Mouse (Mus musculus): ENCODE results near the gene Ahcyl1. TPM values are rescaled to one million over a fixed set of nuclear protein-coding genes. Genes with fewer than 3 reads are reported as not detected.

Ahcyl1 gene
- polyA plus RNA-seq, 1 experiment from 2014 or later: 131 TPM

GRCm38 (mm10) chr3:107628551-107628950 lies 67.8 kb downstream of the Ahcyl1 start:
- H3K36me3 ChIP-seq (replicated peaks; ENCODE audit: control insufficient read depth, insufficient read depth): peaks cover 60% of the 10 kb centered on the region
- H3K27me3 ChIP-seq (ENCODE audit: control insufficient read depth, insufficient read depth, low read length): no peaks in the 10 kb centered on the region
- H3K4me3 ChIP-seq (replicated peaks; ENCODE audit: low read length): no peak overlapping the region
- H3K27ac ChIP-seq: no peak overlapping the region
- H3K4me1 ChIP-seq (replicated peaks; ENCODE audit: control insufficient read depth, insufficient read depth, low read length): peaks cover 19% of the 10 kb centered on the region
- no peak for ATAC-seq (ENCODE audit: low FRiP score)
- no peaks in the 10 kb centered on the region for H3K9me3 ChIP-seq (ENCODE audit: control insufficient read depth, low read length)
- no peak overlapping the region for H3K4me2 ChIP-seq (replicated peaks)
- H3K9ac ChIP-seq: no peak overlapping the region
- DNase-seq (ENCODE audit: low spot score): no peak
- WGBS: 99% methylated on average over 2 of the region's 2 CpGs

GRCm38 (mm10) chr3:107627641-107628040 lies 68.7 kb downstream of the Ahcyl1 start:
- Histone ChIP-seq H3K4me3 (replicated peaks; ENCODE audit: low read length) (no peak overlapping the region), H3K27ac (no peak overlapping the region), H3K27me3 (ENCODE audit: control insufficient read depth, insufficient read depth, low read length) (no peaks in the 10 kb centered on the region), H3K4me1 (replicated peaks; ENCODE audit: control insufficient read depth, insufficient read depth, low read length) (peaks cover 19% of the 10 kb centered on the region), H3K36me3 (replicated peaks; ENCODE audit: control insufficient read depth, insufficient read depth) (peaks cover 69% of the 10 kb centered on the region), H3K9me3 (ENCODE audit: control insufficient read depth, low read length) (no peaks in the 10 kb centered on the region), H3K9ac (no peak overlapping the region), H3K4me2 (replicated peaks) (no peak overlapping the region)
- ATAC-seq (ENCODE audit: low FRiP score) (no peak), DNase-seq (ENCODE audit: low spot score) (no peak)
- WGBS: 86% methylated on average over 7 of the region's 7 CpGs

- H3K36me3 ChIP-seq (replicated peaks; ENCODE audit: control insufficient read depth, insufficient read depth): peaks cover 78% of the 10 kb centered on the region
These were observed 69.6 kb downstream of the Ahcyl1 start for GRCm38 (mm10) chr3:107626751-107627150.

DNA sequence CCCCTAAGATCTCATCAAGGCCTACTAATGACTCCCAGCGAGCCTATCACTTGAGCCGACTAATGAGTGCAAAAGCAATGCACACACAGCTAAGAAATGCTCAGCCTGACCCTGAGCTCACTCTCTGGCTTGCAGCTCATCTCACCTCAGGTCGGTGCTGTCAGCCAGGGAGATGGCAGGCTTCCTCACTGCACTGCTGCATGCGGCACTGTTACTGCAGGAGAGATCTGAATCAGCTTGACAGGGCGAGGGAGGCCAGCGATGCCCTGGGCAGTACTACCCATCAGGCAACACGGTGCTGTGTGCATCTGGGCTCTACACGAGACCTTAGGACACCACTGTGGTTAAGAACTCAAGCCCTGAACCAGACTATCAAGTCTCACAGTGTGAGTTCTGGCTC lies 70.8 kb downstream of the Ahcyl1 start:
- H3K4me1 ChIP-seq (replicated peaks; ENCODE audit: control insufficient read depth, insufficient read depth, low read length): peaks cover 19% of the 10 kb centered on the region

More at GRCm38 (mm10) chr3:107626751-107627150, 69.6 kb downstream of the Ahcyl1 start:
- no peaks in the 10 kb centered on the region for H3K9me3 ChIP-seq (ENCODE audit: control insufficient read depth, low read length)
- H3K4me3 ChIP-seq (replicated peaks; ENCODE audit: low read length): no peak overlapping the region
- WGBS: 97% methylated on average over 8 of the region's 8 CpGs
- DNase-seq (ENCODE audit: low spot score) (no peak), ATAC-seq (ENCODE audit: low FRiP score) (no peak)
- peaks cover 19% of the 10 kb centered on the region for H3K4me1 ChIP-seq (replicated peaks; ENCODE audit: control insufficient read depth, insufficient read depth, low read length)
- no peak overlapping the region for H3K9ac ChIP-seq
- H3K27me3 ChIP-seq (ENCODE audit: control insufficient read depth, insufficient read depth, low read length): no peaks in the 10 kb centered on the region
- no peak overlapping the region for H3K4me2 ChIP-seq (replicated peaks)
- H3K27ac ChIP-seq: no peak overlapping the region

GRCm38 (mm10) chr3:107624424-107624823 lies 71.9 kb downstream of the Ahcyl1 start:
- Histone ChIP-seq H3K4me2 (replicated peaks) (no peak overlapping the region), H3K27me3 (ENCODE audit: control insufficient read depth, insufficient read depth, low read length) (no peaks in the 10 kb centered on the region), H3K4me1 (replicated peaks; ENCODE audit: control insufficient read depth, insufficient read depth, low read length) (peaks cover 8% of the 10 kb centered on the region; the same call in 1 of the 2 replicates), H3K9ac (no peak overlapping the region), H3K9me3 (ENCODE audit: control insufficient read depth, low read length) (no peaks in the 10 kb centered on the region), H3K4me3 (replicated peaks; ENCODE audit: low read length) (no peak overlapping the region), H3K36me3 (replicated peaks; ENCODE audit: control insufficient read depth, insufficient read depth) (peaks cover 96% of the 10 kb centered on the region), H3K27ac (no peak overlapping the region)
- WGBS: 98% methylated on average over 8 of the region's 8 CpGs
- no peak for DNase-seq (ENCODE audit: low spot score)
- ATAC-seq (ENCODE audit: low FRiP score): no peak

More for the DNA sequence above, 70.8 kb downstream of the Ahcyl1 start:
- Histone ChIP-seq H3K27me3 (ENCODE audit: control insufficient read depth, insufficient read depth, low read length) (no peaks in the 10 kb centered on the region), H3K4me2 (replicated peaks) (no peak overlapping the region), H3K9me3 (ENCODE audit: control insufficient read depth, low read length) (no peaks in the 10 kb centered on the region), H3K27ac (no peak overlapping the region), H3K9ac (no peak overlapping the region), H3K36me3 (replicated peaks; ENCODE audit: control insufficient read depth, insufficient read depth) (peaks cover 90% of the 10 kb centered on the region), H3K4me3 (replicated peaks; ENCODE audit: low read length) (no peak overlapping the region)
- no peak for DNase-seq (ENCODE audit: low spot score)
- no peak for ATAC-seq (ENCODE audit: low FRiP score)
- WGBS: 92% methylated on average over 8 of the region's 8 CpGs

- DNase-seq (ENCODE audit: low spot score): no peak
These were observed 73.8 kb downstream of the Ahcyl1 start for GRCm38 (mm10) chr3:107622537-107622936.

DNA sequence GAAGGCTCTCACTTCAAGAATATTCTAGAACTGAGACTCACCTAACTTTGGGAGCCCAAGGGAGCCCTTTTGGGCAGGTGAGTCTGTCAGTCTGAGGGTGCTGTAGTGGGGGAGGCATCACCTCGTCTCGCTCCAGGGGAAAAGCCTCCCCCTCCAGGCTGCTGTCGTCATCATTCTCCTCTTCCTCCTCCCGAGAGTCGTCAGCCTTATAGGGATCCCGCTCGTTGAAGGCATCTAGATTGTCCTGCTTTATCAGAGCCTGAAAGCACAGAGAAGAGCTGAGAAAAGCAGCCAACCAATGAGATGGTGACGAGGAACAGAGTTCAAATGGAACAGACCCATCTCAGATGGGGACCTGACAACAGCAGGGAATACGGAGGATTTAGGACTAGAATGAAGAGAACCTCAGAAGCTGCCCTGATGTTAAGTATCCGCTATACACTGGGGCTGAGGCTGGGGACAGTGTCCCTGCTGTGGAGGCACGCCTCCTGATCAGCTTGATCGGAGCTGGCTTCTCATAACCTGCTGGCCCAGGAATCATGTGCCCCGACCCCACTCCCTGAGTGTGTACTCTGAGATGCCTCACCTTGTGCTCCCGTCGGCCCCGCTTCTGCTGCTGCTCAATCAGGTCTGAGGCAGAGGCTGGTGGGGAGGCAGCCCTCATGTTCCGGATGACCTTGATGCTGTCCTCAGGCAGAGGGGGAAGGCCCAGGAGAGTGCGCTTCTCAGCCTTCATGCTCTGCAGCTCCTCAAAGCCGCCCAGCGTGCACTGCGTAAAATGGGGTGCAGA lies 74.9 kb downstream of the Ahcyl1 start:
- Histone ChIP-seq H3K4me1 (replicated peaks; ENCODE audit: control insufficient read depth, insufficient read depth, low read length) (no peaks in the 10 kb centered on the region), H3K9ac (no peak overlapping the region), H3K4me2 (replicated peaks) (no peak overlapping the region), H3K27ac (no peak overlapping the region), H3K27me3 (ENCODE audit: control insufficient read depth, insufficient read depth, low read length) (no peaks in the 10 kb centered on the region), H3K9me3 (ENCODE audit: control insufficient read depth, low read length) (no peaks in the 10 kb centered on the region), H3K4me3 (replicated peaks; ENCODE audit: low read length) (no peak overlapping the region), H3K36me3 (replicated peaks; ENCODE audit: control insufficient read depth, insufficient read depth) (peaks cover 98% of the 10 kb centered on the region)
- DNase-seq (ENCODE audit: low spot score) (no peak), ATAC-seq (ENCODE audit: low FRiP score) (no peak)
- 93% methylated on average over 21 of the region's 21 CpGs for WGBS

More at GRCm38 (mm10) chr3:107622537-107622936, 73.8 kb downstream of the Ahcyl1 start:
- WGBS: 97% methylated on average over 7 of the region's 7 CpGs
- Histone ChIP-seq H3K27me3 (ENCODE audit: control insufficient read depth, insufficient read depth, low read length) (no peaks in the 10 kb centered on the region), H3K4me1 (replicated peaks; ENCODE audit: control insufficient read depth, insufficient read depth, low read length) (no peaks in the 10 kb centered on the region), H3K27ac (no peak overlapping the region), H3K4me3 (replicated peaks; ENCODE audit: low read length) (no peak overlapping the region), H3K9me3 (ENCODE audit: control insufficient read depth, low read length) (no peaks in the 10 kb centered on the region), H3K36me3 (replicated peaks; ENCODE audit: control insufficient read depth, insufficient read depth) (peaks cover 98% of the 10 kb centered on the region), H3K4me2 (replicated peaks) (no peak overlapping the region), H3K9ac (no peak overlapping the region)
- no peak for ATAC-seq (ENCODE audit: low FRiP score)

DNA sequence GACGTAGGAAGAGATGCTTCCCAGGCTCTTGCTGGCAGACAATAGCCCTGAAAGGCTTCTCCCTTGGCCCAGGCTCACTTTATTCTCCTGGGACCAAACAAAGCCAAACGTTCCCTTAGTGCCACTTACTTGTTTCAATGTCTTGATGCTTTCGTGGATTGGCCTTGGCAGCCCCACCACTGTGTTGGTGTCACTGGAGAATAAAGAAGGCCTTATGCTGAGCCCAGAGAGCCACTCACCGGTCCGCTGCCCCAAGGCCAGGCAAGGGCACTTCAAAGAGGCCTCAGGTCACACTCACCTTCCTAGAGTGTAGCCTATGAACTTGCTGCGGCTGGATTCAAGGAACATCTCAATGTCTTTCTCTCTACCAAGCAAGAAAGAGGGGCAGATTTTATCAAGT lies 76.4 kb downstream of the Ahcyl1 start:
- no peak overlapping the region for H3K9ac ChIP-seq
- H3K27ac ChIP-seq: no peak overlapping the region
- H3K4me1 ChIP-seq (replicated peaks; ENCODE audit: control insufficient read depth, insufficient read depth, low read length): no peaks in the 10 kb centered on the region
- H3K36me3 ChIP-seq (replicated peaks; ENCODE audit: control insufficient read depth, insufficient read depth): peaks cover 98% of the 10 kb centered on the region
- no peaks in the 10 kb centered on the region for H3K27me3 ChIP-seq (ENCODE audit: control insufficient read depth, insufficient read depth, low read length)
- DNase-seq (ENCODE audit: low spot score) (no peak), ATAC-seq (ENCODE audit: low FRiP score) (no peak)
- H3K4me3 ChIP-seq (replicated peaks; ENCODE audit: low read length): no peak overlapping the region
- WGBS: 91% methylated on average over 6 of the region's 6 CpGs
- no peaks in the 10 kb centered on the region for H3K9me3 ChIP-seq (ENCODE audit: control insufficient read depth, low read length)
- H3K4me2 ChIP-seq (replicated peaks): no peak overlapping the region

- WGBS: 98% methylated on average over 3 of the region's 3 CpGs
- no peaks in the 10 kb centered on the region for H3K27me3 ChIP-seq (ENCODE audit: control insufficient read depth, insufficient read depth, low read length)
These were observed 78.6 kb downstream of the Ahcyl1 start for GRCm38 (mm10) chr3:107617800-107618199.

More at GRCm38 (mm10) chr3:107617800-107618199, 78.6 kb downstream of the Ahcyl1 start:
- DNase-seq (ENCODE audit: low spot score): no peak
- Histone ChIP-seq H3K4me1 (replicated peaks; ENCODE audit: control insufficient read depth, insufficient read depth, low read length) (no peaks in the 10 kb centered on the region), H3K9me3 (ENCODE audit: control insufficient read depth, low read length) (no peaks in the 10 kb centered on the region), H3K9ac (no peak overlapping the region), H3K4me3 (replicated peaks; ENCODE audit: low read length) (no peak overlapping the region), H3K36me3 (replicated peaks; ENCODE audit: control insufficient read depth, insufficient read depth) (peaks cover 98% of the 10 kb centered on the region), H3K4me2 (replicated peaks) (no peak overlapping the region), H3K27ac (no peak overlapping the region)
- ATAC-seq (ENCODE audit: low FRiP score): no peak

All from hindbrain, embryonic 14.5 days (tissue).